Mouse (Mus musculus) ES-E14 (cell line): ENCODE data around the gene Cplx3. TPM values are rescaled to one million over a fixed set of nuclear protein-coding genes. Genes with fewer than 3 reads are reported as not detected.

ENCODE experiments used
- DNase-seq: peaks from one replicate; pipeline ENCODE4 v3.0.0-alpha.2; 2013; ENCODE audit warnings: low read depth, low spot score
- H3K27ac ChIP-seq: 2 replicates; pipeline ENCODE4 v1.5.1; 2012; ENCODE audit warnings: low read depth, mild to moderate bottlenecking, low read length, moderate library complexity, mixed read lengths; ENCODE audit not compliant: poor library complexity, insufficient read depth, severe bottlenecking
- H3K36me3 ChIP-seq: 2 replicates; pipeline ENCODE4 v1.6.1; 2012; ENCODE audit warnings: mild to moderate bottlenecking, low read length, moderate library complexity, mixed read lengths; ENCODE audit not compliant: control insufficient read depth, poor library complexity, insufficient read depth, severe bottlenecking
- H3K4me1 ChIP-seq, 2 experiments: fragments of 150-350 bp in 1 of 2; sonication (generic) in 1 of 2; 2 replicates each; pipeline ENCODE4 v1.6.1; 2012; ENCODE audit warnings: low read length in 2 of 2, mild to moderate bottlenecking in 1 of 2, mixed read lengths in 1 of 2; ENCODE audit not compliant: control insufficient read depth in 2 of 2, insufficient read depth in 2 of 2, poor library complexity in 1 of 2
- H3K4me3 ChIP-seq, 2 experiments: fragments of 150-350 bp in 1 of 2; sonication (generic) in 1 of 2; 2 replicates each; pipeline ENCODE4 v1.5.1; 2012; ENCODE audit warnings: low read length in 2 of 2, low read depth in 1 of 2, mild to moderate bottlenecking in 1 of 2, mixed read lengths in 1 of 2; ENCODE audit not compliant: insufficient read depth in 1 of 2, poor library complexity in 1 of 2, severe bottlenecking in 1 of 2
- H3K9ac ChIP-seq: 2 replicates; pipeline ENCODE4 v1.6.1; 2012; ENCODE audit warnings: low read depth, mild to moderate bottlenecking, low read length, mixed read lengths; ENCODE audit not compliant: poor library complexity, insufficient read depth, severe bottlenecking
- H3K9me3 ChIP-seq: fragments of 150-350 bp; sonication (generic); 2 replicates; pipeline ENCODE4 v1.6.1; 2012; ENCODE audit warnings: low read depth, mild to moderate bottlenecking, low read length; ENCODE audit not compliant: control insufficient read depth, insufficient read depth
- CHD2 ChIP-seq: IDR thresholded peaks from 2 replicates; pipeline ENCODE4 v1.6.1; 2014; ENCODE audit warnings: mild to moderate bottlenecking, low read depth, low read length, inconsistent platforms
- HCFC1 ChIP-seq: IDR thresholded peaks from 2 replicates; pipeline ENCODE4 v1.6.1; 2012; ENCODE audit warnings: low read length, inconsistent platforms, borderline replicate concordance; ENCODE audit not compliant: insufficient read depth
- MAFK ChIP-seq: IDR thresholded peaks from 2 replicates; pipeline ENCODE4 v1.6.1; 2014; ENCODE audit warnings: mild to moderate bottlenecking, low read depth, low read length, inconsistent platforms; ENCODE audit not compliant: insufficient read depth
- ZC3H11A ChIP-seq: IDR thresholded peaks from 2 replicates; pipeline ENCODE4 v1.6.1; 2012; ENCODE audit warnings: low read depth, mild to moderate bottlenecking, inconsistent platforms, low read length, borderline replicate concordance
- ZNF384 ChIP-seq: IDR thresholded peaks from 2 replicates; pipeline ENCODE4 v1.6.1; 2012; ENCODE audit warnings: low read depth, low read length, inconsistent platforms
- in situ Hi-C, 2 experiments: fragments of 600-800 bp; cut with MboI; formaldehyde crosslinking; loops; one replicate each; pipeline ENCODE4 v1.15.1; 2025; ENCODE audit warnings: low sequenced_read_pairs in 2 of 2, inconsistent platforms in 1 of 2; ENCODE audit not compliant: unreplicated experiment in 2 of 2
- total RNA-seq: library from RNA; depleted of rRNA; stranded (reverse); fragments of 300-350 nt; gene quantifications from 2 replicates; pipeline ENCODE4 v1.2.3, GENCODE M21; 2012

The Cplx3 gene
- total RNA-seq, 1 experiment = not detected

GRCm38 (mm10) chr9:57627892-57628291, 21.8 kb upstream of the Cplx3 start:
- Histone ChIP-seq H3K27ac (no peak overlapping the region), H3K9ac (no peak overlapping the region), H3K9me3 (no peaks in the 10 kb centered on the region), H3K4me1 (peaks cover 0 to 12% of the 10 kb centered on the region in 2 experiments; a peak in 2 of 4 replicates), H3K4me3 (no peak overlapping the region), H3K36me3 (peaks cover 51% of the 10 kb centered on the region)
- DNase-seq = no peak
- no peak for TF ChIP-seq MAFK
- no peak for TF ChIP-seq HCFC1
- TF ChIP-seq CHD2 = no peak
- no peak for TF ChIP-seq ZNF384
- no peak for TF ChIP-seq ZC3H11A
- in situ Hi-C loops = no loop called here

- no peak overlapping the region for H3K9ac ChIP-seq
- H3K4me3 ChIP-seq = no peak overlapping the region
- H3K9me3 ChIP-seq = no peaks in the 10 kb centered on the region
- in situ Hi-C loops = no loop called here
- H3K27ac ChIP-seq = no peak overlapping the region
- DNase-seq = no peak
- TF ChIP-seq HCFC1 = no peak
- no peak for TF ChIP-seq CHD2
- no peak for TF ChIP-seq MAFK
- TF ChIP-seq ZNF384 = no peak
- TF ChIP-seq ZC3H11A = no peak
- peaks cover 51% of the 10 kb centered on the region for H3K36me3 ChIP-seq
- peaks cover 0 to 12% of the 10 kb centered on the region in 2 experiments; a peak in 2 of 4 replicates for H3K4me1 ChIP-seq
Measured at GRCm38 (mm10) chr9:57627191-57627590, 21.1 kb upstream of the Cplx3 start.

GRCm38 (mm10) chr9:57625674-57626500, 19.8 kb upstream of the Cplx3 start:
- H3K9me3 ChIP-seq = no peaks in the 10 kb centered on the region
- DNase-seq = no peak
- H3K4me1 ChIP-seq = peaks cover 0 to 9% of the 10 kb centered on the region in 2 experiments; a peak in 2 of 4 replicates
- TF ChIP-seq CHD2 (no peak), ZC3H11A (no peak), HCFC1 (no peak), MAFK (no peak), ZNF384 (no peak)
- H3K9ac ChIP-seq = peak overlapping the region; percentile 0; the same call in 1 of the 2 replicates
- H3K36me3 ChIP-seq = peaks cover 46% of the 10 kb centered on the region
- peak overlapping the region; percentile 18 to 23; a peak in 2 of 4 replicates for H3K4me3 ChIP-seq
- in situ Hi-C loops = no loop called here
- no peak overlapping the region for H3K27ac ChIP-seq

- Histone ChIP-seq H3K27ac (no peak overlapping the region), H3K9me3 (no peaks in the 10 kb centered on the region), H3K4me1 (peaks cover 0 to 9% of the 10 kb centered on the region in 2 experiments; a peak in 2 of 4 replicates), H3K9ac (no peak overlapping the region), H3K4me3 (no peak overlapping the region), H3K36me3 (peaks cover 32% of the 10 kb centered on the region)
- no peak for DNase-seq
- in situ Hi-C loops = no loop called here
- TF ChIP-seq ZNF384 (no peak), CHD2 (no peak), MAFK (no peak), HCFC1 (no peak), ZC3H11A (no peak)
Measured at GRCm38 (mm10) chr9:57624295-57624694, 18.2 kb upstream of the Cplx3 start.
